Mouse (Mus musculus) E14TG2a.4 (cell line): Measurements from ENCODE around the gene Hexim2.

Experiments used
- CTCF ChIP-seq: conservative IDR thresholded peaks from 2 replicates; pipeline ENCODE4 v1.5.1; 2014; ENCODE audit warnings: low read length
- NANOG ChIP-seq: IDR thresholded peaks from 2 replicates; pipeline ENCODE4 v1.6.1; 2014; ENCODE audit warnings: borderline replicate concordance, low read length, mixed read lengths

DNA sequence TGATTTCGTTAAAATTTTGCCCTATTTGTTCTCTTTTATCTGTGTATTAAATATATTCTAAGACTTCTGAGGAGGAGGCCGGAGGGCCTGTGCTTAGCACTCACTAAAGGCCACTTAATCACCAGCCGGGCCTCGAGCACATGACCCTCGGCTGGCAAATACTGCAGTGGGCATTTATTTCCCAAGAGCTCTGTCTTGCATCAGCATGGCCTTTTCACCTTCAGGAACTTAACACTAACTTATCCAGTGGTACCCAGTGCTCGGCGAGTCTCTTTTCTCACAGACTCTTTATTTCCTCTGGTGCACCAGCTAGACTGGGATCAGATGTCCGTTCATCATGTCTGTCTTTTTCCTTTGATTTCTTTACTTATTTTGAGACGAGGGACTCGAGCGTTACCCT lies 28.5 kb downstream of the Hexim2 start:
- TF ChIP-seq CTCF (no peak), NANOG (no peak)
